Mouse (Mus musculus) urinary bladder, postnatal 36 days (tissue): ENCODE data around the gene Ifitm1.
"Not testable (repeated sequence)": the region's sequence is repeated elsewhere in the genome, so short reads cannot be mapped to it uniquely, and the experiment has no call there.

Source experiments
- DNase-seq, 2 experiments: peaks; one replicate each; pipeline ENCODE4 v3.0.0; 2022; ENCODE audit warnings: low spot score in 2 of 2, mixed read lengths in 1 of 2

Gene Ifitm1

GRCm38 (mm10) chr7:141011238-141011770 is 44.3 kb downstream of the Ifitm1 start:
- no peak for DNase-seq

GRCm38 (mm10) chr7:141016707-141017697 is 50.0 kb downstream of the Ifitm1 start:
- no peak for DNase-seq

- DNase-seq: not testable (repeated sequence)
Observed at GRCm38 (mm10) chr7:141017824-141018223, 50.8 kb downstream of the Ifitm1 start, which contains the start of gene Ifitm6. Gene Ifitm6 (minus strand): TSS chr7:141017924.

GRCm38 (mm10) chr7:141019028-141019427 is 52.0 kb downstream of the Ifitm1 start:
- DNase-seq: no peak
